Comparison of ENCODE assay signal across 8 mouse cellular contexts in genomic region chr4:129983764-129984420, GRCm38 (mm10). TPM values are rescaled to one million over a fixed set of nuclear protein-coding genes. Genes with fewer than 3 reads are reported as not detected.
DNase-seq lines count a peak whose midpoint lies in the region; ATAC-seq and TF ChIP-seq lines count a peak whose summit lies in the region.

No protein-coding gene starts in this region.

- H3K4me3 ChIP-seq in forebrain, embryonic 12.5 days (replicated peaks), result peak overlapping the region; percentile 77
- peak overlapping the region; percentile 60 for H3K4me3 ChIP-seq in heart, embryonic 16.5 days (ENCODE audit: low read length)
- H3K4me3 ChIP-seq in liver, adult 2 months (ENCODE audit: insufficient read depth, low read depth, low read length), result no peak overlapping the region

- TF ChIP-seq POLR2A in liver, adult 2 months (IDR thresholded peaks at IDR 0.05; ENCODE audit: extremely low read depth, insufficient read depth, low read length), result no peak

- peak; percentile 62 for TF ChIP-seq CTCF in liver, adult 2 months (IDR thresholded peaks at IDR 0.05; ENCODE audit: low read depth, low read length)

- no peaks in the 10 kb centered on the region for H3K79me2 ChIP-seq in liver, adult 2 months (ENCODE audit: control insufficient read depth, insufficient read depth, low read length)

- H3K9ac ChIP-seq in forebrain, embryonic 12.5 days, result peak overlapping the region; percentile 82
- no peak overlapping the region for H3K9ac ChIP-seq in heart, embryonic 16.5 days (ENCODE audit: low read length)
- H3K9ac ChIP-seq in liver, adult 2 months (ENCODE audit: low read depth, low read length), result no peak overlapping the region

- DNase-seq in CD4-positive helper T cell, adult 2 months (ENCODE audit: low read depth, low spot score), result peak; percentile 24
- peak; percentile 92 for DNase-seq in brain, adult 2 months (ENCODE audit: low read depth, low spot score)
- DNase-seq in kidney, postnatal 14 days, result peak; percentile 80
- DNase-seq in liver, adult 2 months (ENCODE audit: extremely low read depth, low read depth, low spot score), result no peak
- peak; percentile 16 to 17 for DNase-seq in natural killer cell, adult 2 months (ENCODE audit: low spot score in 2 of 2)
- DNase-seq in telencephalon, adult 2 months (ENCODE audit: low read depth, low spot score), result peak; percentile 85

- peak overlapping the region; percentile 96 for H3K4me2 ChIP-seq in forebrain, embryonic 12.5 days
- H3K4me2 ChIP-seq in heart, embryonic 16.5 days (ENCODE audit: low read depth, low read length), result peak overlapping the region; percentile 98

- 4% methylated on average over 15 of the region's 15 CpGs for WGBS in forebrain, embryonic 12.5 days
- WGBS in heart, embryonic 16.5 days, result 3% methylated on average over 15 of the region's 15 CpGs
- 5% methylated on average over 15 of the region's 15 CpGs for WGBS in liver, adult 2 months

- peak; percentile 9; the same call in 1 of the 2 replicates for ATAC-seq in forebrain, embryonic 12.5 days (ENCODE audit: low FRiP score)
- peak; percentile 47 for ATAC-seq in heart, embryonic 16.5 days (replicated peaks; ENCODE audit: extremely low read depth, insufficient read depth, low FRiP score)

- H3K4me1 ChIP-seq in forebrain, embryonic 12.5 days, result peaks cover 75% of the 10 kb centered on the region
- peaks cover 25% of the 10 kb centered on the region for H3K4me1 ChIP-seq in heart, embryonic 16.5 days (ENCODE audit: control insufficient read depth, insufficient read depth, low read length)
- no peaks in the 10 kb centered on the region; the same call in 1 of the 2 replicates for H3K4me1 ChIP-seq in liver, adult 2 months (ENCODE audit: control insufficient read depth, insufficient read depth, low read length)

- H3K27ac ChIP-seq in forebrain, embryonic 12.5 days, result peak overlapping the region; percentile 42; the same call in 1 of the 2 replicates
- no peak overlapping the region for H3K27ac ChIP-seq in heart, embryonic 16.5 days (ENCODE audit: low read length)
- H3K27ac ChIP-seq in liver, adult 2 months (replicated peaks; ENCODE audit: insufficient read depth, low read depth, low read length), result no peak overlapping the region

- no peaks in the 10 kb centered on the region for H3K9me3 ChIP-seq in forebrain, embryonic 12.5 days
- H3K9me3 ChIP-seq in heart, embryonic 16.5 days (replicated peaks; ENCODE audit: control insufficient read depth, low read length), result no peaks in the 10 kb centered on the region

- H3K27me3 ChIP-seq in forebrain, embryonic 12.5 days, result peaks cover 82% of the 10 kb centered on the region
- peaks cover 56% of the 10 kb centered on the region for H3K27me3 ChIP-seq in heart, embryonic 16.5 days (ENCODE audit: control insufficient read depth, insufficient read depth, low read length)
- peaks cover 21% of the 10 kb centered on the region for H3K27me3 ChIP-seq in liver, adult 2 months (ENCODE audit: control insufficient read depth, insufficient read depth, low read length)

- no peaks in the 10 kb centered on the region for H3K36me3 ChIP-seq in forebrain, embryonic 12.5 days (replicated peaks)
- no peaks in the 10 kb centered on the region for H3K36me3 ChIP-seq in heart, embryonic 16.5 days (ENCODE audit: control insufficient read depth, insufficient read depth)
- H3K36me3 ChIP-seq in liver, adult 2 months (ENCODE audit: control insufficient read depth, insufficient read depth, low read length), result no peaks in the 10 kb centered on the region

RNA-seq across cellular contexts. Expression of gene Adgrb2, which starts 0.8 kb away (rescaled TPM):
- 5.6 and 7.3 TPM in 2 replicates for polyA plus RNA-seq in forebrain, embryonic 12.5 days (2016; fragmentation: Nextera tagmentation; extraction: Ambion mirVana)
- polyA plus RNA-seq in heart, embryonic 16.5 days (2015; fragmentation: Nextera tagmentation; extraction: Ambion mirVana), result 1.0 and 1.2 TPM in 2 replicates
- 0.07 TPM in 1 of 2 replicates, not detected in the other for total RNA-seq in liver, adult 2 months (2014; rRNA removed)
- polyA plus RNA-seq in liver, adult 2 months (2012; rRNA removed), result 0.06 TPM in 1 of 2 replicates, not detected in the other

RNA-seq across cellular contexts. Expression of gene Spocd1, which starts 54.8 kb away (rescaled TPM):
- 0.06 TPM in 1 of 2 replicates, not detected in the other for polyA plus RNA-seq in forebrain, embryonic 12.5 days (2016; fragmentation: Nextera tagmentation; extraction: Ambion mirVana)
- 0.22 and 0.35 TPM in 2 replicates for polyA plus RNA-seq in heart, embryonic 16.5 days (2015; fragmentation: Nextera tagmentation; extraction: Ambion mirVana)
- total RNA-seq in liver, adult 2 months (2014; rRNA removed), result not detected in 2 replicates
- polyA plus RNA-seq in liver, adult 2 months (2012; rRNA removed), result not detected in 2 replicates
